Mouse (Mus musculus) urinary bladder, postnatal 0 days (tissue): ENCODE data around the gene Olfr1214. TPM values are rescaled to one million over a fixed set of nuclear protein-coding genes. Genes with fewer than 3 reads are reported as not detected.

Experiments
- polyA plus RNA-seq: library from polyadenylated mRNA; unstranded; fragments of >200 nt; fragmentation: Nextera tagmentation; extraction: Ambion mirVana; gene quantifications from 2 replicates; pipeline ENCODE4 v1.2.1, GENCODE M21; 2015

Gene Olfr1214
- not detected in 2 replicates for polyA plus RNA-seq

GRCm38 (mm10) chr2:88992553-88992952 lies at the start of gene Olfr1214:
TSS of gene Olfr1214 (minus strand) at chr2:88992653.

GRCm38 (mm10) chr2:89031965-89032364 lies 39.5 kb upstream of the Olfr1214 start, which contains the start of gene Olfr1217:
TSS of gene Olfr1217 (minus strand) at chr2:89032065.

GRCm38 (mm10) chr2:89018240-89018639 lies 25.8 kb upstream of the Olfr1214 start, which contains the start of gene Olfr1216:
TSS of gene Olfr1216 (minus strand) at chr2:89018340.

GRCm38 (mm10) chr2:89006873-89007272 lies 14.4 kb upstream of the Olfr1214 start, which contains the start of gene Olfr1215:
TSS of gene Olfr1215 (minus strand) at chr2:89006973.

GRCm38 (mm10) chr2:88980181-88980580 lies 12.3 kb downstream of the Olfr1214 start, which contains the start of gene Gm13762:
TSS of gene Gm13762 (minus strand) at chr2:88980281.

GRCm38 (mm10) chr2:88953669-88954068 lies 38.8 kb downstream of the Olfr1214 start, which contains the start of gene Olfr1212:
TSS of gene Olfr1212 (plus strand) at chr2:88953969.

GRCm38 (mm10) chr2:88938011-88938410 lies 54.4 kb downstream of the Olfr1214 start, which contains the start of gene Olfr1211:
TSS of gene Olfr1211 (minus strand) at chr2:88938111.

Other genes starting within 250 kb of the Olfr1214 start
- gene Olfr1198, start 241.3 kb downstream of the Olfr1214 start, polyA plus RNA-seq: not detected in 2 replicates
- gene Olfr1199, start 232.2 kb downstream of the Olfr1214 start, polyA plus RNA-seq: not detected in 2 replicates
- not detected in 2 replicates for gene Olfr1200, start 222.2 kb downstream of the Olfr1214 start, polyA plus RNA-seq
- not detected in 2 replicates for gene Olfr1201, start 199.6 kb downstream of the Olfr1214 start, polyA plus RNA-seq
- gene Olfr1202, start 178.2 kb downstream of the Olfr1214 start, polyA plus RNA-seq: not detected in 2 replicates
- gene Olfr1205, start 162.9 kb downstream of the Olfr1214 start, polyA plus RNA-seq: not detected in 2 replicates
- gene Olfr1204, start 143.4 kb downstream of the Olfr1214 start, polyA plus RNA-seq: not detected in 2 replicates
- not detected in 2 replicates for gene Olfr1206, start 129.4 kb downstream of the Olfr1214 start, polyA plus RNA-seq
- gene Olfr1208, start 90.3 kb downstream of the Olfr1214 start, polyA plus RNA-seq: not detected in 2 replicates
- gene Olfr1209, start 77.5 kb downstream of the Olfr1214 start, polyA plus RNA-seq: not detected in 2 replicates
- gene Olfr1211, start 54.5 kb downstream of the Olfr1214 start, polyA plus RNA-seq: not detected in 2 replicates
- gene Olfr1212, start 38.7 kb downstream of the Olfr1214 start, polyA plus RNA-seq: not detected in 2 replicates
- gene Gm13762, start 12.4 kb downstream of the Olfr1214 start, polyA plus RNA-seq: not detected in 2 replicates
- gene Olfr1215, start 14.3 kb upstream of the Olfr1214 start, polyA plus RNA-seq: not detected in 2 replicates
- not detected in 2 replicates for gene Olfr1216, start 25.7 kb upstream of the Olfr1214 start, polyA plus RNA-seq
- not detected in 2 replicates for gene Olfr1217, start 39.4 kb upstream of the Olfr1214 start, polyA plus RNA-seq
- gene Olfr1218, start 68.5 kb upstream of the Olfr1214 start, polyA plus RNA-seq: not detected in 2 replicates
- not detected in 2 replicates for gene Olfr1219, start 90.9 kb upstream of the Olfr1214 start, polyA plus RNA-seq
- gene Olfr1220, start 114.2 kb upstream of the Olfr1214 start, polyA plus RNA-seq: not detected in 2 replicates
- gene Olfr1221, start 124.6 kb upstream of the Olfr1214 start, polyA plus RNA-seq: not detected in 2 replicates
- gene Olfr1222, start 140.4 kb upstream of the Olfr1214 start, polyA plus RNA-seq: not detected in 2 replicates
- not detected in 2 replicates for gene Olfr1223, start 158.9 kb upstream of the Olfr1214 start, polyA plus RNA-seq
- gene Olfr1224-ps1, start 171.4 kb upstream of the Olfr1214 start, polyA plus RNA-seq: not detected in 2 replicates
- not detected in 2 replicates for gene Olfr1225, start 182.0 kb upstream of the Olfr1214 start, polyA plus RNA-seq
- not detected in 2 replicates for gene Olfr1226, start 207.4 kb upstream of the Olfr1214 start, polyA plus RNA-seq